Mouse (Mus musculus): Measurements from ENCODE around the gene Tbc1d22a. TPM values are rescaled to one million over a fixed set of nuclear protein-coding genes. Genes with fewer than 3 reads are reported as not detected.
"Not testable (repeated sequence)": the region's sequence is repeated elsewhere in the genome, so short reads cannot be mapped to it uniquely, and the experiment has no call there.

Gene Tbc1d22a
- polyA plus RNA-seq, 1 experiment: 39.8 TPM

DNA sequence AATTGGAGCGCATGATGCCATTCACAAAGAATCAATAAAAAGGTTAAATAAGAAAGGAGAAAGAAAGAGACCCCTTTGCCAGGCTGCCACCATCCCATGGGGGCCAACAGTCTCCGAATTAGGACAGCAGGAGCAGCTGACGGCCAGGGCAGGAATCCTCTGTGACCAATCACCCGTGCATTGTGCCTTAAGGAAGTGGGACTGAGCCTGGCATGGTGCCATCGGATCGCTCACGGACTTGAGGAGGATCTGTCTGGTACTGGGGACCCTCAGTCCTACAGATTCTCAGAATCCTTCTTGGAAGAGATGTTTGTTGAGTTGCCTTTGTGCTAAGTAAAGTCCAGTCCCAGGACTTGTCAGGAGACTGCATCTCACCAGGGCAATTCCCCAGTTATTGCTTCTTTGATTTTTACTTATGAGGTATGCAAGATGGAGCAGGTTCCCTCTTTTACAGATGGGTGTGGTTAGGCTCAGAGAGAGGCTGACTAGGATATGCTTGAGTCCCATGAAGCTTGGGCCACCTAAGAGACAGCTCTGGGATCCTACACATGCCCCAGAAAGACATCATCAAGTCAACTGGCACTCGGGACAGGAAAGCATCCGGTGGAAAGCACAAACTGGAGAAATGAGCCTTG lies 12.4 kb upstream of the Tbc1d22a start:
- H3K4me3 ChIP-seq (ENCODE audit: insufficient read depth, low read length): no peak overlapping the region
- H3K27ac ChIP-seq (ENCODE audit: insufficient read depth, low read depth, low read length): peak overlapping the region; percentile 97
- peaks cover 73% of the 10 kb centered on the region for H3K4me1 ChIP-seq (ENCODE audit: control insufficient read depth, insufficient read depth, low read length)
- no peak for TF ChIP-seq CTCF (IDR thresholded peaks at IDR 0.05; ENCODE audit: low read depth, low read length)
- no peak for TF ChIP-seq POLR2A (IDR thresholded peaks at IDR 0.05; ENCODE audit: borderline replicate concordance, low read depth, low read length)

DNA sequence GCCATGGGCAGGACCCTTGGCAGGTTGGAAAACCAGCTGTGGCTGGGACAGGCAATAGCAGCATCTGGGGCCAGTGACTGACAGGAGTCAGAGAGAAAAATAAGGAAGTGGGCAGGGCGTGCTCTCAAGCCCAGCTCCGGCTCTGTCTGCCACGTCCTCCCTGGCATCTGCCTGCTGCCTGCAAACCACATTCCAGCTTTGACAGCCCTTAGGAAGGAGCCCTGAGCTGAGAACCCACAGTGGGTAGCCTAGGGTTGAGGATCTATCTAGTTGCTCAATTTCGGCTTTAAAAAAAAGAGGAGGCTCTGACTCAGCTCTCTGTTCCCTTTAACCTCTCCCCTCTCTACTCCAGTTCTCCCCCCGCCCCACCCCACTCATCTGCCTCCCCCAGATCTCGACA lies 11.6 kb upstream of the Tbc1d22a start:
- H3K4me3 ChIP-seq (ENCODE audit: insufficient read depth, low read length): no peak overlapping the region

DNA sequence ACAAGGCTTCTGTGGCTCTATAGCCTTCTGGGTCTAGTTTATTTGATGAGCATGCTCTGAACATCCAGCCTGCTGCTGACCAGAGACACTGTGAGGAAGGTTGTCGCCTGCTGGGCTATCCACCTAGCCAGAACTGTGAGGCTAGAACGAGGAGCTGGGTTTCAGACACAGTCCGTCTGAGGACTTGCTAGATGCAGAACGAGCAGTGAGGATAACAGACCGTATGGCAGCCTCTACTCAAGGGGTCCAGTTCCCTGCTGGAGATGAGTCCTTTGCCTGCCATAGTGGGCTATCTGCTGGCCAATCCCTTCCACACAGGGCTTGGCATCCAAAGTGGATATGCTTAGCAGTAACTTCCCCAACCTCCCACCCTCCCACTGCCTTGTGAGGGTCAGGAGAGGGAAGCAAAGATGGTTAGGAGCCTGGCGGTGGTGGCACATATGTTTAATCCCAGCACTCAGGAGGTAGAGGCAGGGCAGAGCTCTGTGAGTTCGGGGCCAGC lies 10.9 kb upstream of the Tbc1d22a start:
- Histone ChIP-seq H3K4me3 (ENCODE audit: insufficient read depth, low read length) (no peak overlapping the region), H3K4me1 (ENCODE audit: control insufficient read depth, insufficient read depth, low read length) (peaks cover 77% of the 10 kb centered on the region), H3K27ac (ENCODE audit: insufficient read depth, low read depth, low read length) (peak overlapping the region; percentile 97)
- TF ChIP-seq POLR2A (IDR thresholded peaks at IDR 0.05; ENCODE audit: borderline replicate concordance, low read depth, low read length) (no peak), CTCF (IDR thresholded peaks at IDR 0.05; ENCODE audit: low read depth, low read length) (no peak)

More for the DNA sequence above, 11.6 kb upstream of the Tbc1d22a start:
- Histone ChIP-seq H3K4me1 (ENCODE audit: control insufficient read depth, insufficient read depth, low read length) (peaks cover 78% of the 10 kb centered on the region), H3K27ac (ENCODE audit: insufficient read depth, low read depth, low read length) (peak overlapping the region; percentile 97)
- TF ChIP-seq CTCF (IDR thresholded peaks at IDR 0.05; ENCODE audit: low read depth, low read length): no peak
- no peak for TF ChIP-seq POLR2A (IDR thresholded peaks at IDR 0.05; ENCODE audit: borderline replicate concordance, low read depth, low read length)

DNA sequence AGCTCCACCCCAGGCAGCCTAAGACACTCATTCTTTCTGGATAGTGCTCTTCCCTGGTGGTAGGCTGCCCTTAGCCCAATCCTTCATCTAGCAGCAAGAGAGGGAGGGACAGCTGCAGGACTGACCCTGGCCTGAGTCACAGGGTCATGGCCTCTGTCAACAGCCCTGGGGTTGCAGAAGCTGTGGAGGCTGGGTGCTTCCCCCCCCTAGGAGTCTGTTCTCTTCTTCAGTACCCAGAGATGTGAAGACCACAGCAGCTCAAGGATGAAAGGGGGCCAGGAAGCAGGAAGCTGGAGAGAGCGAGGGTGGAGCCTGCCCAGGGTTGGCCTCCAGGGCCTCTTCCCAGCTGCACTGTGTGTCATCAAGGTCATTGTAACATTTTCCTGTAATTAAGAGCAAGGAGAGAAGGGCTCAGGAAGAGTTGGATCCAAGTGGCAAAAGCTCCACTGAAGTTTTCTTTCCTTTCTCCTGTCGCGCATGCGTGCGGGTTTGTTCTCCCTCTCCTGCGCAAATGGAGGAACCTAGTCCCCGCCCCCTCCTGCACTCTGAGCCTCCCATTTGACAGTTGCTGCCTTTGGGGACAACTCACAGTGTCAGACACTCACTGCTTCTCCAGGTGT lies 10.2 kb upstream of the Tbc1d22a start:
- TF ChIP-seq POLR2A (IDR thresholded peaks at IDR 0.05; ENCODE audit: borderline replicate concordance, low read depth, low read length) (no peak), CTCF (IDR thresholded peaks at IDR 0.05; ENCODE audit: low read depth, low read length) (no peak)
- Histone ChIP-seq H3K4me1 (ENCODE audit: control insufficient read depth, insufficient read depth, low read length) (peaks cover 70% of the 10 kb centered on the region), H3K4me3 (ENCODE audit: insufficient read depth, low read length) (no peak overlapping the region), H3K27ac (ENCODE audit: insufficient read depth, low read depth, low read length) (peak overlapping the region; percentile 97)

DNA sequence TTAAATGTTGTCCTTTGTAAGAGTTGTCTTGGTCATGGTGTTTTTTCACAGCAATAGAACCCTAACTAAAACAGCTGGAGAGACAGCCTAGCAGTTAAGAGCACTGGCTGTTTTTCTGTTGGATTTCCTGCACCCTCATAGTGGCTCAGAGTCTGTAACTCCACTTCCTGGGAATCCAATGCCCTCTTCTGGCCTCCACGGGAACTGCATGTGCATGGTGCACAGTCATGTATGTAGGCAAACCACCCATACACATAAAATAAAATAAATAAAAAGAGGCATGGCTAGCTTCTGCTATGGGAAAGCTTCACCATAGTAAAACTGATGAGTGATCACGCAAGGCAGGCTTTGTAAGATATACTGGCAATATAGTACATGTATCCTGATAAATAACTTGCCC lies 9.0 kb upstream of the Tbc1d22a start:
- TF ChIP-seq POLR2A (IDR thresholded peaks at IDR 0.05; ENCODE audit: borderline replicate concordance, low read depth, low read length): no peak
- TF ChIP-seq CTCF (IDR thresholded peaks at IDR 0.05; ENCODE audit: low read depth, low read length): peak; percentile 49; the same call in 1 of the 2 replicates
- Histone ChIP-seq H3K4me1 (ENCODE audit: control insufficient read depth, insufficient read depth, low read length) (peaks cover 63% of the 10 kb centered on the region), H3K27ac (ENCODE audit: insufficient read depth, low read depth, low read length) (peak overlapping the region; percentile 97), H3K4me3 (ENCODE audit: insufficient read depth, low read length) (no peak overlapping the region)

DNA sequence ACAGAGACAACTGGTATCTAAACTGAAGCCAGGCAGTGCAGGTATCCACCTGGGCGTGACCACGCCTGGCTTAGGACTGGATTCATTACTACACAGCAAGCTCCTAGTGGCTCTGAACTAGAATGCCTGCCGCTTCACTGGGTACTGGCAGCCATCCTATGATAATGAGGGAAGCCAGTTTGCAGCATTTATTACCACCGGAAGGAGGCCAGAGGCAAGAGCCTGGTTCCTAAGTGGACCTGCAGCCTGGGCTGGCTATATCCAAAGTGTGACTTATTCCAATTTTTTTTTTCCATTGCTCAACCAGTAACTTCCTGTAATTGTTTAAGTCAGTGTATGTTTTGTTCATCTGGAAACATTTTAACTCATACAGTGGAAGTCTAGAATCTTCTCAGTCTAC lies 7.9 kb upstream of the Tbc1d22a start:
- Histone ChIP-seq H3K27ac (ENCODE audit: insufficient read depth, low read depth, low read length) (peak overlapping the region; percentile 97), H3K4me1 (ENCODE audit: control insufficient read depth, insufficient read depth, low read length) (peaks cover 67% of the 10 kb centered on the region), H3K4me3 (ENCODE audit: insufficient read depth, low read length) (no peak overlapping the region)
- TF ChIP-seq CTCF (IDR thresholded peaks at IDR 0.05; ENCODE audit: low read depth, low read length): no peak
- TF ChIP-seq POLR2A (IDR thresholded peaks at IDR 0.05; ENCODE audit: borderline replicate concordance, low read depth, low read length): no peak

DNA sequence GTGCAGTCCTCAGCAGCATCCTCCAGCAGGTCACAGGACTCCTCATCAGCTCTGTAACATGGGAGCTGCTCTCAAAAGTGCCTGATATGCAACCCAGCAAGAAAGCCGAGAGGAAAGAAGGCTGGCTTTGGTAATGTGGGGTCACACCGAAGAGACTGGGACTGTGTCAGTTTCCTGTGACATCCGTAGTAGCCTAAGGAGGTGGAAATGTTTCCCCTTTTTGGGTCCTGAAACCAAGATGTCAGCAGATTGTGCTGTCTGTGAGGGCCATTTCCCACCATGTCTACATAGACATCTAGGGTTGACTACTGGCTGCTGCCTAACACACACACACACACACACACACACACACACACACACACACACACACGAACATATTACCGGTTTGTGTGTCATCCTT lies 2.1 kb upstream of the Tbc1d22a start:
- peaks cover 31% of the 10 kb centered on the region for H3K4me1 ChIP-seq (ENCODE audit: control insufficient read depth, insufficient read depth, low read length)
- H3K27ac ChIP-seq (ENCODE audit: insufficient read depth, low read depth, low read length): peak overlapping the region; percentile 88
- H3K4me3 ChIP-seq (ENCODE audit: insufficient read depth, low read length): peak overlapping the region; percentile 44

DNA sequence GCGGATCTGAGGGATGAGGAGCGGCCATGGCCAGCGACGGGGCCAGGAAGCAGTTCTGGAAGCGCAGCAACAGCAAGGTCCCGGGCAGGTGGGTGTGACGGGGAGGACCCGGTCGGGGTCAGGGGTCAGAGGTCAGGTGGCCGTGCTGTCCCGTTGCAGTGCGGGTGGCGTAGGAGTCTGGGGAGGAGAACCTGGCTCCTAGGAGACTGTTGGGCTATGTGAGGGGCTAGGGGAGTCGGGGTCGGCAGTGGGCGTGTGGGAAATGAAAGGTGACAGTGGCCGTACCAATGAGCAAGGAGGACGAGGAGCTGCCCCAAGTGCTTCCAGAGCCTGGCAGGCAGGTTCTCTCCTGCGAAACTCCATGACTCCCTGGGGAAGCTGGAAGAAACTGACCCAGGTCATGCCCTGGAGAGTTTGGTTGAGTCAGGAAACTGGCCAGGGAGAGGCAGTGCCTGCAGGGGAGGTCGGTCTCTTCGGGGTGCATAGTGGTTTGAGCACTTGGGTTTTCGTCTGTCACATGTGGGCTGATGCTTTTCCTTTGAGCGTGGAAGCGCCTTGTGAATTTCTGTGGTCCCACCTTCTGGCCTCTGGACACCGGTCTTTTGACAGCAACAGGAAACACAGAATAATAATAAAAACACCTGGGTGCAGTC lies 416 bp downstream of the Tbc1d22a start:
- TF ChIP-seq CTCF (IDR thresholded peaks at IDR 0.05; ENCODE audit: low read depth, low read length) (no peak), POLR2A (IDR thresholded peaks at IDR 0.05; ENCODE audit: borderline replicate concordance, low read depth, low read length) (0 out of 2 replicates have a peak, but pooled peaks have one; percentile 56)
- H3K4me3 ChIP-seq (ENCODE audit: insufficient read depth, low read length): peak overlapping the region; percentile 94
- peaks cover 48% of the 10 kb centered on the region for H3K4me1 ChIP-seq (ENCODE audit: control insufficient read depth, insufficient read depth, low read length)
- H3K27ac ChIP-seq (ENCODE audit: insufficient read depth, low read depth, low read length): peak overlapping the region; percentile 94

DNA sequence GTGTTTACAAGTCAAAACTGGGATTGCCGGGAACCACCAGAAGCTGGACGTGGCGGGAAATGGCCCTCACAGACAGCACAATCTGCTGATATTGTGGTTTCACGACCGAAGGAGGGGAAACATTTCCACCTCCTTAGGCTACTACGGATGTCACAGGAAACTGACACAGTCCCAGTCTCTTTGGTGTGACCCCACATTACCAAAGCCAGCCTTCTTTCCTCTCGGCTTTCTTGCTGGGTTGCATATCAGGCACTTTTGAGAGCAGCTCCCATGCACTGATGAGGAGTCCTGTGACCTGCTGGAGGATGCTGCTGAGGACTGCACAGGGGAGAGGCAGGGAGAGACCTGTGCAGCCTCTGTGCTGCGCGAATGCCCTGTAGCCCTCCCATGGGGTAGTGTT lies 2.4 kb downstream of the Tbc1d22a start:
- Histone ChIP-seq H3K27ac (ENCODE audit: insufficient read depth, low read depth, low read length) (0 out of 2 replicates have a peak overlapping the region, but pooled peaks have one; percentile 1), H3K4me1 (ENCODE audit: control insufficient read depth, insufficient read depth, low read length) (peaks cover 47% of the 10 kb centered on the region)
- not testable (repeated sequence) for H3K4me3 ChIP-seq (ENCODE audit: insufficient read depth, low read length)

Measured in bone marrow macrophage, adult 2 months (primary cell).